Mouse (Mus musculus) cerebellum, adult 9-11 months (tissue): ENCODE measurements around the gene Alg14.
A peak's percentile ranks its signal among the peaks of the same experiment; 100 is the strongest.

Experiments used
- DNase-seq: peaks from one replicate; pipeline ENCODE4 v3.0.0; 2022

Alg14 gene

GRCm38 (mm10) chr3:121279679-121280078 is 11.9 kb upstream of the Alg14 start:
- no peak for DNase-seq

DNA sequence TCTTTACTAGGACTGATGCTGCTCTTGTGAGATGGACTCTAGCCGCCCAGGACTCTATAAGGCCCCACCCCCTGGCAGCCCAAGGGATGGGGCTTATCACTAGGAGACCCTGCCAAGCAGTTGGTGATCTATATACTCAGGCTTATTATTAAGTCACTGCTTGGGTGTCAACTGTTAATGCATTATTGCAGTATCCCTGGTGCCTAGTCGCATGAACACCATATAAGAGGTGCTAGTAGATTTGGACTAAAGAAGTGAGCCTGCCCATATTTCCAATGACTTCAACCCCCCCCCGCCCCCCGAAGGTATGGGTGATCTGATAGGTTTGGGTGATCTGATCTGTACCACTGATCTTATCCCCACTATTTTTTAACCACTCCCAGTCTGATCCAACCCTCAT is 8.6 kb upstream of the Alg14 start, which contains the start of gene Tmem56:
Gene Tmem56 (minus strand): TSS at position 101 of the 400 bp plus-strand sequence.
- DNase-seq: no peak

- peak; percentile 81 for DNase-seq
Observed at GRCm38 (mm10) chr3:121285219-121285618, 6.4 kb upstream of the Alg14 start.

GRCm38 (mm10) chr3:121287151-121287550 is 4.4 kb upstream of the Alg14 start:
- no peak for DNase-seq

DNA sequence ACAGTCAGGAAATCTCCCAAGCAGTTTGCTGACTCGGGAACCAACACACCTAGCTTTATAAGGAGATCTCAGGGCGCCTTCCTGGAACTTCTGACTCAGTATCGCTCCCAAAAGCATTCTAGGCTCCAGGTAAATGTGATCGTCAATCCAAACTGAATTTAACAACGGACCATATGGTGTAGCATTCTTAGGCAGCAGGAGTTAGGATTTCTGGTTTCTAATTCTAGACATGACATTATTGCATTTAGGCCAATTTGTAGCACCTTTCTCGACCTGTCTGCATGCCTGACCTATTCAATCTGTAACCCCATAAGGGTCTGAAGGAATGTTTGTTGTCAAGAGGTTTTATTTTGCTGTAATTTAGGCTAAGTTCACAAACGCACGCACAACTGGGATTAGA is 892 bp upstream of the Alg14 start:
- peak; percentile 47 for DNase-seq

- DNase-seq: no peak
Observed at GRCm38 (mm10) chr3:121291225-121291559, 381 bp upstream of the Alg14 start.

DNA sequence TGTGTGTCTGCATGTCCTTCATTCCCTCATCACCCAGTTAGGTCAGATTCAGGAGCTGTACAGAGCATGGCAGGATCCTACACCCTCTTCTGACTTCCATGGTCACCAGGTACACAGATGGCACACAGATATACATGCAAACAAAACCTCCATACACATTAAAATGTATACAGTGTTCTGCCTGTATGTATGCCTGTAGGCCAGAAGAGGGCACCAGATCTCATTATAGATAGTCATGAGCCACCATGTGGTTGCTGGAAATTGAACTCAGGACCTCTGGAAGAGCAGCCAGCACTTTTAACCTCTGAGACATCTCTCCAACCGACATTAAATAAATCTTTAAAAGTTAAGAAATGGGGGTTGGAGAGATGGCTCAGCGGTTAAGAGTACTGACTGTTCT is 2.6 kb downstream of the Alg14 start:
- DNase-seq: no peak

DNA sequence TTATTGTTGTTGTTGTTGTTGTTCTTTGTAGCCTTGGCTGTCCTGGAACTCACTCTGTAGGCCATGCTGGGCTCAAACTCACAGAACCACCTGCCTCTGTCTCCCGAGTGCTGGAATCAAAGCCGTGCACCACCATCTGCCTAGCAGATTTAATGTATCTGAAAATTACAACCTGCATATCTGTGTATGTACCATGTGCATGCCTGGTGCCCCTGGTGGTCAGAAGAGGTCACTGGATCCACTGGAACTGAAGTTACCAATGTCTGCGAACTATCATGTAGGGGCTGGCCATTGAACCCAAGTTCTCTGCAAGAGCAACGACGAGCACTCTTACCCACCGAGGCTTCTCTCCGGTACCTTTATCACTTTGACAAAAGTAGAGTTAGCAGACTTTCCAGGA is 15.1 kb downstream of the Alg14 start:
- DNase-seq: no peak

DNA sequence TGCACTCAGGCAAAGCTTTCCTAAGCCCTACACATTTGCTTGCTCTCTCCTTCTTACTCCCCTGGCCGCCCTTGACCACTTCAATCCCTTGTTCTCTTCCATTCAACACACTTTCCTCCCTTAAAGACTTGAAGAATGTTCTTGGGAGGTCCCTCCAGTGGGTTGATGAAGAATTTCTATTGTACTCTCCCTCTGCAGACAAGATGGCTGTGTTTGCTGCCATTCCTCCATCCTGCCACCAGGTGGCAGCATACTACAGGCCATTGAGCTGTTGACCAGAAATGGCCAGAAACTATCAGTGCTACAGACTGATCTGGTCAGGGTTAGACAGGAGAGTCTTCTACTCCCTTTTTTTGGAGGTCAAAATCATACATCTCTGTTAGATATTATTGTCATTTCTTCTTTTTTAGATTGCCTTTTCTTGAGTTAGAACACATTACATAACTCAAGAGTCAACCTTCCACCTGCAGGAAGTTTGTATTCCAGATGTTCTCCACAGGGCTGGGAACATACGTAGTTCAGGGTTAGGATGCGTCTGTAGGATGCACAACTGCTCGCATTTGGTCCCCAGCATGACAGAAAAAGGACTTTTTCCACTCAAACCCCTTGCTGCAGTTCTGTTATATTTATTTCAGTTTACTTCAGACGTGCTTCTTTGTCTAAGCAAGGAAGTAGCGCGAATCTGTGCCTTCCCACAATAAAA is 16.1 kb downstream of the Alg14 start:
- DNase-seq: peak; percentile 69

DNA sequence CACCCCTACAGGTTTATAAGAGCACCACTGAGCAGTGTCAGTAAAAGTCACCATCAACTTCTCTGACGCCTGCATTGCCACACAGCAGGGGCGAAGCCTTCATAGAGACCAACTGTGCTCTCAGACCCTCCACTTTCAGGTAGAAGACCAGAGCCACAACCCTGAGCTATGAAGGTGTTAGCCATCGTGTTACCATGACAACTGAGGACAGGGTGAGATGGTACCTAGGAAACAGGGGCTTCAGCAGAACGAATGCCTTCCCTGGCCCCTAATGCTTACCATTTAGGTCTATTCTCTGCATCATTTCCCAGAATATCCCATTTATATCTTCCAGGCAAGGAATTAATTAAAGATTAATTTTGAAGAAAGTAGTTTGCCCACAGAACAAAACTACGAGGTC is 17.4 kb downstream of the Alg14 start:
- DNase-seq: no peak

GRCm38 (mm10) chr3:121309429-121309828 is 17.9 kb downstream of the Alg14 start:
- DNase-seq: no peak

- no peak for DNase-seq
Observed at GRCm38 (mm10) chr3:121309896-121310714, 18.5 kb downstream of the Alg14 start.

GRCm38 (mm10) chr3:121312426-121312825 is 20.9 kb downstream of the Alg14 start:
- DNase-seq: no peak

- DNase-seq: no peak
Observed at GRCm38 (mm10) chr3:121312979-121313378, 21.4 kb downstream of the Alg14 start.

- no peak for DNase-seq
Observed at GRCm38 (mm10) chr3:121314149-121314548, 22.6 kb downstream of the Alg14 start.

DNA sequence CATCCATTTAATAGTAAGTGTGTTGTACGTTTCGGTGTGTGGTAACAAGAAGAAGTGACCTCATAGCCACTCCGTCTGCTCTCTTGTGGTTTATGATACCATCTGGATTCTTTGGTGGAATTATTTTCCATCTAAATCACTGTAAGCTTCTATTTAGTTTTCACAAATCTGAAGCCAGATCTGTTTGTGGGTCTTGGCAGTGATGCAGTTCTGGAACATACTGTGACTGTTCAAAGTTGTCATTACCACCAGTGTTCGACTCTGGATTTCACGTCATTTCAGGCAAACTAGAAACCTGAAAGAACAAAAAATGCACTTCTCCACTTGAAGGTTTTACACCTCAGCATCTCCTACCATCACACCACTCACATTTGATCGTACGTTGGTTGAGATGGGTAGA is 23.9 kb downstream of the Alg14 start:
- no peak for DNase-seq

GRCm38 (mm10) chr3:121319906-121320305 is 28.3 kb downstream of the Alg14 start:
- no peak for DNase-seq

GRCm38 (mm10) chr3:121320896-121321295 is 29.3 kb downstream of the Alg14 start:
- DNase-seq: no peak

DNA sequence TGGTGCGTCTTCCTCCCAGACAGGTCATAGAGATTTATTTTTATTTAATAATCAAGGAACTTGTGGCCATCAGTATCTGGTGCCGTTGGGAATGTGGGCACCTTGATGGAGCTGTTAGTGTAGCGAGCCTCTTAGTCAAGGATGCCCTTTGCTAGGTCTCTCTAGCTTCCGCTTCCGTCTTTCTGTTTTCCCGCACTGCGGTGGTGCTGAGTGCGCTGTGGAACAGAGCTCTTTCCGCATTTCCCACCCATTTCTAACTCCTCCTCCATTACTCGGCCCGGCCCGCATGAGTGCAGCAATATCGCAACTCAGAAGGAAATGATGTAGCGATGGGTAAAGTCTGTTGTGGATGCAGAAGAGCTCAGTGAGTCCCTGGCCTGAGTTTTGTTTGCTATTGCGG is 31.8 kb downstream of the Alg14 start:
- DNase-seq: no peak

GRCm38 (mm10) chr3:121327406-121327805 is 35.8 kb downstream of the Alg14 start:
- DNase-seq: no peak

GRCm38 (mm10) chr3:121329647-121330046 is 38.1 kb downstream of the Alg14 start:
- DNase-seq: no peak

DNA sequence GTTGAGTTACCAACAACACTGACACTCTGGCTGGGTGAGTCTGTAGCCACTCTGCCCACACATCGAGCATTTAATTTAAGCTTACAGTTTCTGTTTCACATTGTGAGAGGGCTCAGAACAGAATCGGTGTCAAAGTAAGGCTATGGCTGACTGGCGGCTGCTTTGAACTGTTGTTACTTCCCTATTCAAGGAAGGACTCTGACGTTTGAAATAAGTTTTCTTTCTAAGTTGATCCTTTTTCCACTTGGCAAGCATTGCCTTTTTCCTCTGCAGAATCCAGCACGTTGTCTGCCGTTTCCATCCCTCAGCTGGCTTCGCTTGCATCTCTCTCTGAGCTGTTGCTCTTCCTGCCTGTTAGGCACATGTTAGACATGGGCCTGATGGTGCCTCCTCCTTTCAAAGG is 38.7 kb downstream of the Alg14 start:
- DNase-seq: no peak

GRCm38 (mm10) chr3:121336234-121336890 is 44.8 kb downstream of the Alg14 start:
- no peak for DNase-seq

DNA sequence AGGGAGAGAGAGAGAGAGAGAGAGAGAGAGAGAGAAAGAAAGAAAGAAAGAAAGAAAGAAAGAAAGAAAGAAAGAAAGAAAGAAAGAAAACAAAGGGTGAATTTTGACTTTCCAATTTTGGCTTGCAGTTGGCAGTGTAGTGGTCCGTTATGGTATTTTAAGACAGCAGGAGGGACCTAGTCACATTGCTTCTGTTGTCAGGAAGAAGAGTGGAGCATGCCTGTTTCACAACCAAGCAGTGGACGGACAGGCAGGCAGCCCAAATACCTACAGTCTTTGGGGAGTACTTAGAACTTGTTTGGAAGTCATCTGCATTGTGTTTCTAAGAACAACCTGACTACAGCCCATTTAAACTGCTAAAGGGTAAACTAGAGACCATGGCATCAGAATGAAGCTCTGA is 47.1 kb downstream of the Alg14 start:
- DNase-seq: no peak
